Mouse (Mus musculus): ENCODE measurements around the gene Pdcd6ip.
A peak's percentile ranks its signal among the peaks of the same experiment; 100 is the strongest.

Gene Pdcd6ip

GRCm38 (mm10) chr9:113626730-113627129, 81.3 kb downstream of the Pdcd6ip start:
- peak; percentile 71 for DNase-seq (ENCODE audit: low read depth, low spot score)

- no peak for DNase-seq (ENCODE audit: low read depth, low spot score)
Observed at GRCm38 (mm10) chr9:113624086-113624485, 84.0 kb downstream of the Pdcd6ip start.

- DNase-seq (ENCODE audit: low read depth, low spot score) = no peak
Observed at GRCm38 (mm10) chr9:113617081-113617480, 91.0 kb downstream of the Pdcd6ip start.

GRCm38 (mm10) chr9:113610776-113611175, 97.3 kb downstream of the Pdcd6ip start:
- DNase-seq (ENCODE audit: low read depth, low spot score) = no peak

GRCm38 (mm10) chr9:113602140-113602539, 105.9 kb downstream of the Pdcd6ip start:
- DNase-seq (ENCODE audit: low read depth, low spot score) = no peak
